Mouse (Mus musculus) embryonic facial prominence, embryonic 10.5 days (tissue): ENCODE measurements around the gene Siglece. TPM values are rescaled to one million over a fixed set of nuclear protein-coding genes. Genes with fewer than 3 reads are reported as not detected.
"Not testable (repeated sequence)": the region's sequence is repeated elsewhere in the genome, so short reads cannot be mapped to it uniquely, and the experiment has no call there.

Source experiments
- DNase-seq: peaks from one replicate; pipeline ENCODE4 v3.0.0-alpha.2; 2017; ENCODE audit warnings: low spot score
- H3K27ac ChIP-seq: fragments of 300-500 bp; sonication (generic); replicated peaks from 2 replicates; pipeline ENCODE4 v1.5.1; 2016; ENCODE audit warnings: mild to moderate bottlenecking
- H3K27me3 ChIP-seq: fragments of 300-500 bp; sonication (generic); replicated peaks from 2 replicates; pipeline ENCODE4 v1.6.1; 2016; ENCODE audit warnings: low read depth, mild to moderate bottlenecking; ENCODE audit not compliant: poor library complexity, severe bottlenecking
- H3K36me3 ChIP-seq: fragments of 300-500 bp; sonication (generic); replicated peaks from 2 replicates; pipeline ENCODE4 v1.6.1; 2016; ENCODE audit warnings: mild to moderate bottlenecking, moderate library complexity
- H3K4me1 ChIP-seq: fragments of 300-500 bp; sonication (generic); 2 replicates; pipeline ENCODE4 v1.6.1; 2016
- H3K4me3 ChIP-seq: fragments of 300-500 bp; sonication (generic); 2 replicates; pipeline ENCODE4 v1.5.1; 2016; ENCODE audit warnings: mild to moderate bottlenecking, moderate library complexity
- H3K9me3 ChIP-seq: fragments of 300-500 bp; sonication (generic); 2 replicates; pipeline ENCODE4 v1.6.1; 2016; ENCODE audit warnings: mild to moderate bottlenecking
- WGBS: fragments of 180-500 bp; shearing (Covaris S2); methylation state at CpG from one replicate; pipeline ENCODE4 v1.1.7; 2016; 5-methylcytosine and 5-hydroxymethylcytosine counted together
- polyA plus RNA-seq: library from polyadenylated mRNA; unstranded; fragments of >200 nt; fragmentation: Nextera tagmentation; extraction: Ambion mirVana; gene quantifications from 2 replicates; pipeline ENCODE4 v1.2.1, GENCODE M21; 2016

The Siglece gene
- polyA plus RNA-seq, result 0.25 and 0.52 TPM in 2 replicates

DNA sequence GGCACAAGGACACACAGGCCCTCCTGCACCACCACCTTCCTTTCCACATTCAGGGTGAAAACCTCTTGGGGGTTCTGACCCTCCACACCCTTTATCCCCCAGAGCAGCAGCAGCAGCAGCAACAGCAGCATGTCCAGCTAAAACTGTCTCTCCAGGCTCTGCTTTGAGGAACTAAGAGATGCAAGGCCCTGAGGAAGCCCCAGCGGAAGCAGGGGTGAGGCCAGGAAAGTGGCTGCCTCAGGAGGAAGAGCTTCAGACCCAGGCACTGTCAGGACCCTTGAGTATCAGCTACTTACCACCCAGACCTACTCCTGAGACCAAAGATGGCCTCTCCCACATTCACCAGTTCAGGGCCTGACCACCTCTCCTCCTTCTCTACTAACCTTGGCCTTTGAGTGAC is at the start of gene Siglece:
Gene Siglece, minus strand, starts transcription at position 160 of the 400 bp plus-strand sequence.
- Histone ChIP-seq H3K27ac (no peak within 1 kb of the TSS), H3K4me1 (no peaks in the 10 kb centered on the region), H3K4me3 (no peak within 1 kb of the TSS), H3K36me3 (no peaks in the 10 kb centered on the region), H3K9me3 (no peaks in the 10 kb centered on the region), H3K27me3 (no peaks in the 10 kb centered on the region)
- 91% methylated on average over 1 of the region's 1 CpGs for WGBS
- DNase-seq, result no peak

DNA sequence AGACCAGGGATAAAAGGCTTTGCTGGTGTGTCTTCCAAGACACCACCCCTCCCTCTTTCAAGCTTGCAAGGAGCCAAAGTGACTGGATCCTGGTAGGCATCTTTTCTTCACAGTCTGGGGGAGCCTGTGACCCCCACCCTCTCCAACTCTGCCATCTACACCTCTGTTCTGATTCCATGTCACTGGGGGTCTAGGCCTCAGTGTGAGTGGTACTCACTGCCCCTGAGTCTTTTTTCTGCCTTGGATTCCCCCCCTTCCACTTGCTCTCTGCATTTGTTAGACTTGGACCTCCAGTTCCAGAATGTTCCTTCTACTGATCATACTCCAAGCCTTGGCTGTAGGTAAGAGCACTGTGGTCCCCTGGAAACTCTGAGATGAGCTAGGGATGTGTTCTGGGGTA is 30.2 kb upstream of the Siglece start, which contains the start of gene Klk14:
Gene Klk14, plus strand, starts transcription at position 301 of the 400 bp plus-strand sequence.
- Histone ChIP-seq H3K36me3 (no peaks in the 10 kb centered on the region), H3K4me3 (no peak within 1 kb of the TSS), H3K27ac (no peak within 1 kb of the TSS), H3K4me1 (no peaks in the 10 kb centered on the region), H3K27me3 (no peaks in the 10 kb centered on the region), H3K9me3 (no peaks in the 10 kb centered on the region)
- no peak for DNase-seq

DNA sequence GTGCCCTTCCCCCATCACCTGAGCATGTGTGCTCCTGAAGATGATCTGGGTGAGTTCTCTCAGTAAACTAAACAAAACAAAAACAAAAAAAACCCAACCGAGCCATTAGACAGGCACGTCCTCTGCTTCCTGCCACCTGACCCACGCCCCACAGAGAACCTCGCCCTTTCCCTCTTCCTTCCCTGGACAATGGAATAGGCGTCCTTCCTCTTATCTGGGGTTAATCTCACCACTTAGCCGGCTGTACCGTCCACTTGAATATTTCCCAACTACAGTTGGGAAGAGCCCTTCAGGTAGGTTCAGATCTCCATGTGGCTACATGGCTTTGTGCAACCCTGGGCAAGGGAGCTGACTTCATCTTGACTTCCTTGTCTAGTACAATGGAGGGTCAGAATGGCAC is 25.1 kb upstream of the Siglece start:
- WGBS, result 69% methylated on average over 7 of the region's 7 CpGs
- Histone ChIP-seq H3K4me1 (no peaks in the 10 kb centered on the region), H3K36me3 (no peaks in the 10 kb centered on the region), H3K4me3 (no peak overlapping the region), H3K27ac (no peak overlapping the region), H3K9me3 (no peaks in the 10 kb centered on the region), H3K27me3 (no peaks in the 10 kb centered on the region)
- no peak for DNase-seq

DNA sequence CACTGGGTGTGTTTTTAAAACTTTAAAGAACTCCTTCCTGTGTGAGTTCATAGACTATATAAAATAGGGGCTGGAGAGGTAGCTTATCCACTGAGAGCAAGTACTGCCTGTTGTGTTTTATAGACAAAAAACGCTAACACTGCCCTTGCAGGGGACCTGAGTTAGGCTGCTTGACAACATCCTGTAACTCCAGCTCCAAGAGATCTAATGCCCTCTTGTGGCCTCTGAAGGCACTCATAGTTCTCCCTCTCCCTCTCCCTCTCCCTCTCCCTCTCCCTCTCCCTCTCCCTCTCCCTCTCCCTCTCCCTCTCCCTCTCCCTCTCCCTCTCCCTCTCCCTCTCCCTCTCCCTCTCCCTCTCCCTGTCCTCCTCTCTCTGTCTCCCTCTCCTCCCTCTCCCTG is 22.6 kb upstream of the Siglece start:
- not testable (repeated sequence) for H3K4me1 ChIP-seq, H3K27ac ChIP-seq, H3K9me3 ChIP-seq, H3K4me3 ChIP-seq, DNase-seq, H3K27me3 ChIP-seq
- 14% methylated on average over 1 of the region's 1 CpGs for WGBS
- H3K36me3 ChIP-seq, result peaks cover 13% of the 10 kb centered on the region

DNA sequence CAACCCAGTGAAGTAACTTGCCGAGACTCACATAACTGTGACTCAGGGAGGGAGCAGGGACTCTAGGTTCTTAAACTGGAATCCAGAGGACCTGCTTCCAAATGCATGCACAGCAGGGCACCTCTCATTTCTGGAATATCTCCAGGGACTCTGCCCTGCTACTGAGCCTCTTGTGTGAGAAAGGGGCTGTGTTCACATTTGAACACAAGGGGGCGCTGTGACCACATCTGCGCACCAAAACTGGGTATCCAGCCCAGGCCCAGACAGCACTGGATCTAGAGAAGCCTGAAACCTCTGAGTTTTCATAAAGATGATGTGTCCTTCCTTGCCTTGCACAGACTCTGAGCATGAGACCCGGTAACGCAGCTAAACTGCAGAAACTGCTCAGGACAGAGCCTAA is 21.0 kb upstream of the Siglece start:
- Histone ChIP-seq H3K4me1 (no peaks in the 10 kb centered on the region), H3K36me3 (peaks cover 28% of the 10 kb centered on the region), H3K4me3 (no peak overlapping the region), H3K27me3 (no peaks in the 10 kb centered on the region), H3K27ac (no peak overlapping the region), H3K9me3 (peaks cover 14% of the 10 kb centered on the region; the same call in 1 of the 2 replicates)
- 17% methylated on average over 5 of the region's 5 CpGs for WGBS
- DNase-seq, result peak; percentile 73

DNA sequence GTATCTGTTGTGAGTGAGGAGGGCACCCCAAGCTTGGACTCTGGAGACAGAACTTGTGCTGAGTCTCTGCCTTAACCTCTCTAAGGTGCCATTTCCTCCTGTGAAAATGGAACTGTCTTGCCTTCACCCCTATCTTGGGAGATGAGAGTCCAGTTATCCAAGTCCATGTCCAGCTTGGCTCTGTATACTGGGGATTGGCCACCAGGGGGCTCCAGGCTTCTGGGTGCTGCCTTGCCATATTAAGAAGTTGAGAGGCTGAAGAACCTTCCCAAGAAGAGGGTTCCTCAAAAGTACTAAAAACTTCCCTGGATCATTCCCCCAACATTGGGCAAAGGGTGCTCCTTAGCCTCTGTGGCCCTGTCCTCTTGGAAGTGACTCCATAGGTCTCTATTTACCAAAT is 18.6 kb upstream of the Siglece start:
- peak; percentile 44 for DNase-seq
- Histone ChIP-seq H3K36me3 (peaks cover 50% of the 10 kb centered on the region), H3K27ac (no peak overlapping the region), H3K4me3 (no peak overlapping the region), H3K9me3 (peaks cover 21% of the 10 kb centered on the region; the same call in 1 of the 2 replicates), H3K4me1 (no peaks in the 10 kb centered on the region), H3K27me3 (no peaks in the 10 kb centered on the region)

DNA sequence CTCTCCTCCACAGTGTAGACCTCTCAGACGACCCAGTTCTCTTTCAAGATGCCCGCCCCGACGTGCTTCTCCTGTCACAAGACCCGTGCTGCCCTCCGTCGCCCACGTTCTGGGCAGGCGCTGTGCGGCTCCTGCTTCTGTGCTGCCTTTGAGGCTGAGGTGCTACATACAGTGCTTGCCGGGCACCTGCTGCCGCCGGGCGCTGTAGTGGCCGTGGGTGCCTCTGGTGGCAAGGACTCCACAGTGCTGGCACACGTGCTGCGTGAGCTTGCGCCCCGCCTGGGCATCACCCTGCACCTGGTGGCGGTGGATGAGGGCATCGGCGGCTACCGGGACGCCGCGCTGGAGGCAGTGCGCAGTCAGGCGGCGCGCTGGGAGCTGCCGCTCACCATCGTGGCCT is 15.1 kb upstream of the Siglece start:
- Histone ChIP-seq H3K4me1 (peaks cover 13% of the 10 kb centered on the region), H3K4me3 (no peak overlapping the region), H3K27me3 (no peaks in the 10 kb centered on the region), H3K27ac (no peak overlapping the region), H3K9me3 (peaks cover 21% of the 10 kb centered on the region; the same call in 1 of the 2 replicates), H3K36me3 (peaks cover 50% of the 10 kb centered on the region)
- DNase-seq, result no peak
- 90% methylated on average over 32 of the region's 32 CpGs for WGBS

DNA sequence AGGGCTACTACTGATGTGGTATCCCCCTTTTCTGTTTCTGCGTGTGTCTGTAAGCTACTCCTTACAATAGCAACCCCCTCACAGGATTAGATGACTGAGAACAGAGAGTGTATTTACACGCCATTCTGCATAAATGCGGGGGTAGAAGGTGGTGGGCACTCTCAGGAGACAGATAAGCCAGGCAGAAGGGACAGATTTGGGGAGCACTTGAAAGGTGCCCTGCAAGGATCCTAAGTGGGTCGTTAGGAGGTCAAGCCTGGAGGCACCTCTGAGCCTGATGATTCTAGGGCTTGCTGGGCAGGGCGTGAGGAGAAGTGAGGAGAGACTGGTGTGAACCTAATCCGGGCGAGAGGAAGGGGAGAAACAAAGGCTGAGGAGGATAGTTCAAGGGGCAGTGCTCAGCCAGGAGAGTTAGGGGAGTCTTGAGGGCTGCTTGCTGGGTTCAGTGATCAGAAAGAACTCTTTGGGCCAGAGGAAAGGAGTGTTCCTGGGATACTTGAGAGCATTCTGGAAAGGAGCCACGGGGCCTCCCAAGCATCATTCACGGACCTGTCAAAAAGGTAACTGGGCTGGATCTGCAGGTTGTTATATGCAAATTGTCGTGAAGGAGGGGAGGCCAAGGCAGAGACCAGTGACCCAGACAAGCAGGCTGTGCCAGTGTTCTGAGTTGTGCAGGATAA is 12.8 kb upstream of the Siglece start:
- Histone ChIP-seq H3K4me1 (peaks cover 13% of the 10 kb centered on the region), H3K9me3 (peaks cover 18% of the 10 kb centered on the region; the same call in 1 of the 2 replicates), H3K27ac (peak overlapping the region; percentile 87), H3K36me3 (peaks cover 39% of the 10 kb centered on the region), H3K27me3 (no peaks in the 10 kb centered on the region), H3K4me3 (peak overlapping the region; percentile 77)
- WGBS, result 18% methylated on average over 10 of the region's 10 CpGs
- DNase-seq, result peak; percentile 26

DNA sequence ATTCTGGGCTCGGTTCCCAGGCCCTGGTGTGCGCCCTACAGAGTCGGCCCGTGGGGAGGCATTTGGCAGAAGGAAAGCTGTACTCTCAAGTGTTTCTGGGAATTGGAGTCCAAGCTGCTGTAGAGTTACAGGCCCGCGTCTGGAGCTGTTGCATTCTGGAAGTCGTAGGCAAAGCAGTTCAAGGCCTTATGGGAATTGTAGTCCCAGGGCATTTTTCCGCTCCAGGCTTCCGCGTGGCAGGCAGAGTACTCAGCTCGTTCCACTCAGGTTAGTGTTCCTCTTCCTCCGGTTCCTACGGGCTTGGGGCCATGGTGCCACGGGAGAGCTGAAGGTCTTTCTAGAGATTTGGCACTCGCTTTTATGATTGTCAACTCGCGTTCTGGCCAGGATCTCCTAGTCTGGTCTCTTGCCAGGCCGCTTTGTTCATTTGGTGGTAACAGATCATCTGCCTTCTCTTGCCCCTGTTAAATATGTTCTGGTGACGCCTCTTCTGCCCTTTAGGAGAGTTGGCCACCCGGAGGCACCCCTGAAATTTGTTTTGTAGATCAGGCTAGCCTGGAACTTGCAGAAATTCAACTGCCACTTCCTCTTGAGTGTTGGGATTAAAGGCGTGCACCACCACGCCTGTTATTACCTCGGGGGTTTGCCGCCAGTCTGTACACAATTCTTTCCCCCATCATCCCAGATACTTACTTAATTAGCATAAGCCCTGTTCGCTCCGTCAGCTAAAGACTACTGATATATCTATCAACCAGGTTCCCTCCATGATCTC is 12.0 kb upstream of the Siglece start, which contains the start of gene Ctu1:
Gene Ctu1, plus strand, starts transcription at position 208 of the 772 bp plus-strand sequence.
- H3K4me3 ChIP-seq, result peak within 1 kb of the TSS; percentile 77
- peak within 1 kb of the TSS; percentile 87 for H3K27ac ChIP-seq
- H3K27me3 ChIP-seq, result no peaks in the 10 kb centered on the region
- under 1% methylated on average over 26 of the region's 26 CpGs for WGBS
- H3K36me3 ChIP-seq, result peaks cover 32% of the 10 kb centered on the region
- H3K4me1 ChIP-seq, result peaks cover 13% of the 10 kb centered on the region
- H3K9me3 ChIP-seq, result peaks cover 12% of the 10 kb centered on the region; the same call in 1 of the 2 replicates
- DNase-seq, result peak; percentile 86

DNA sequence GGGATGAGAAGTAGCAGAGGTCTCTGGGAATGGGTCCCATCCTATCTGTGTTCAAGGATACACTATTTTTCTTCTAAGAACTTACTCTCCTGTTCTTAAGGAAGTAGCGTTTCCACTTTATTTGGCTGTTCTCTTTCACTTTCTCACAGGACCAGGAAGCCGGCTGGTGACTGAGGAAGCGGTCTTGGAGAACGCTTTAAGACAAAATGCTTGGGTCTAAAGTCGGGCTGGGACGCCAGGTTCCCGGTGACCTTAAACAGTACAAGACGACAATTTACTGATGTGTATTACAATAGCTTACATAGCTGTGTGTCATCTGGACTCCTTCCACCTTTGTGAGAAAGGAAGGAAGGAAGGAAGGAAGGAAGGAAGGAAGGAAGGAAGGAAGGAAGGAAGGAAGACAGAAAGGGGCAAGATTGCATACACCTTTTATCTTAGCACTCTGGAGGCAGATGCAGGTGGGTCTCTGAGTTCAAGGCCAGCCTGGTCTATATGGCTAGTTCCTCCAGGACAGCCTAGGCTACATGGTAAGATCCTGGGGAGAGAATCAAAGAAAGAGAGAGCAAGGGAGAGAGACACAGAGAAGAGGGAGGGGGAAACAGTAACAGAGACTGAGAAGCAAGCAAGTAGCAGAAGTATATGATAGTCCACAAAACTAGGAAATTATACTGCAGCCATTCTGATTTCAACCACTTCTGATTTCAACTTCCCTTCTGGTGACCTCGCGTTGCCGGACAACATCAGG is 11.3 kb upstream of the Siglece start:
- WGBS, result 69% methylated on average over 11 of the region's 11 CpGs
- H3K27ac ChIP-seq, result peak overlapping the region; percentile 87
- peaks cover 13% of the 10 kb centered on the region for H3K4me1 ChIP-seq
- H3K36me3 ChIP-seq, result peaks cover 24% of the 10 kb centered on the region
- no peak for DNase-seq
- H3K9me3 ChIP-seq, result peaks cover 7% of the 10 kb centered on the region; the same call in 1 of the 2 replicates
- no peaks in the 10 kb centered on the region for H3K27me3 ChIP-seq
- peak overlapping the region; percentile 77 for H3K4me3 ChIP-seq

DNA sequence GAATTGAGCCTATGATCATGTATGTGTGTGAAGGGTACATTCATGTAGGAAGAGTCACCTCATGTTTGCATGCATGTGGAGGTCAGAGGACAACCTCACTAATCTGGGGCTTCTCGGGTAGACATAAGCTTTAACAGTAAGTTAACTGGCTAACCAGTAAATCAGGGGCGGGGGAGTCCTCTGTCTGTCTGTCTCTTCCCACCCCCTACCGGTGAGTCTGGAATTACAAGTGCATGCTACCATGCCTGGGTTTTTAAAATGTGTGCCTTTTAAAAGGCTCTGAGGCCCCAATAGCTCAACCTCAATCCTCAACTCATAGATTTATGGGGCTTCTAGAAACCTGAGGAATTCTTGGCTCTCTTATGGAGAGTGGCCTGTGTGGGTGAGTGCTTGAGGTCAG is 8.6 kb upstream of the Siglece start:
- peaks cover 13% of the 10 kb centered on the region for H3K4me1 ChIP-seq

DNA sequence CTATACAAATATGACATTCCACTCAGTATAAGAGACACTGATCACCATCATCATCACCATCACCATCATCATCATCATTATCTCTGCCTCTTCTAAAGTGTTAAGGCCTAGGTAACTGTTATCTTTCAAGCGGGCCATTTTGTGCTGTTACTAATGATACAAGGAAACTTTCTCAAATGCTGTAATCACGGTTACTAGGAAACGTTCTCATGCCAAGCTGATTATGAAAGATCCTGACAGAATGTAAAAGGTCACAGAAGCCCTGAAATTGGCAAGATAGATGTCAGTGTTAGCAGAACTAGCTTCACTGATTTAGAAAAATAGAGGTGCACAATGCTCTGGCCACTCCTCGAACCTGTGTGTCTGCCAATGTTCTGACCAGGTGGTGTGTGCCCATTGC is 7.3 kb upstream of the Siglece start:
- not testable (repeated sequence) for H3K4me1 ChIP-seq, H3K9me3 ChIP-seq, H3K36me3 ChIP-seq, DNase-seq, H3K27me3 ChIP-seq, H3K4me3 ChIP-seq, H3K27ac ChIP-seq
- WGBS, result 90% methylated on average over 4 of the region's 4 CpGs

More for the DNA sequence above, 8.6 kb upstream of the Siglece start:
- Histone ChIP-seq H3K9me3 (no peaks in the 10 kb centered on the region), H3K27ac (no peak overlapping the region), H3K4me3 (no peak overlapping the region), H3K36me3 (no peaks in the 10 kb centered on the region), H3K27me3 (no peaks in the 10 kb centered on the region)
- WGBS, result 21% methylated on average over 3 of the region's 3 CpGs
- peak; percentile 38 for DNase-seq
